Mouse (Mus musculus): Measurements from ENCODE around the gene Vmn1r46. TPM values are rescaled to one million over a fixed set of nuclear protein-coding genes. Genes with fewer than 3 reads are reported as not detected.
"Not testable (repeated sequence)": the region's sequence is repeated elsewhere in the genome, so short reads cannot be mapped to it uniquely, and the experiment has no call there.

The Vmn1r46 gene
- under 1 TPM in 2 of 3 experiments, not detected in 1; 0.03 to 0.07 TPM for polyA plus RNA-seq (2017; shearing (Covaris generic))

- ATAC-seq, result no peak
These were observed at the start of gene Vmn1r46 for GRCm38 (mm10) chr6:89969013-89969412. TSS of gene Vmn1r46 (plus strand) at chr6:89969313.

GRCm38 (mm10) chr6:89940498-89940897, 28.6 kb upstream of the Vmn1r46 start, which contains the start of gene Vmn1r45:
TSS of gene Vmn1r45 (minus strand) at chr6:89940598.
- ATAC-seq, result not testable (repeated sequence)

GRCm38 (mm10) chr6:89940926-89941325, 28.2 kb upstream of the Vmn1r46 start:
- no peak for ATAC-seq

- no peak for ATAC-seq
These were observed 15.6 kb upstream of the Vmn1r46 start for GRCm38 (mm10) chr6:89953556-89953955.

- ATAC-seq, result no peak
These were observed 2.8 kb upstream of the Vmn1r46 start for GRCm38 (mm10) chr6:89966341-89966740.

- no peak for ATAC-seq
These were observed 16.9 kb downstream of the Vmn1r46 start for GRCm38 (mm10) chr6:89985989-89986388.

GRCm38 (mm10) chr6:90015847-90016246, 46.7 kb downstream of the Vmn1r46 start, which contains the start of gene Vmn1r47:
TSS of gene Vmn1r47 (plus strand) at chr6:90016147.
- ATAC-seq, result not testable (repeated sequence)

Other genes starting within 250 kb of the Vmn1r46 start
- gene Vmn1r41, start 228.5 kb upstream of the Vmn1r46 start, polyA plus RNA-seq (2017; shearing (Covaris generic)), result not detected
- gene Vmn1r42, start 92.9 kb upstream of the Vmn1r46 start, polyA plus RNA-seq (2017; shearing (Covaris generic)), result not detected
- gene Vmn1r43, start 92.9 kb upstream of the Vmn1r46 start, polyA plus RNA-seq (2017; shearing (Covaris generic)), result not detected
- gene Vmn1r44, start 85.7 kb upstream of the Vmn1r46 start, polyA plus RNA-seq (2017; shearing (Covaris generic)), result not detected
- not detected for gene Vmn1r45, start 28.7 kb upstream of the Vmn1r46 start, polyA plus RNA-seq (2017; shearing (Covaris generic))
- not detected for gene Vmn1r47, start 46.8 kb downstream of the Vmn1r46 start, polyA plus RNA-seq (2017; shearing (Covaris generic))
- not detected for gene Vmn1r48, start 67.5 kb downstream of the Vmn1r46 start, polyA plus RNA-seq (2017; shearing (Covaris generic))
- under 1 TPM in 2 of 3 experiments, not detected in 1; 0.07 to 0.08 TPM for gene Vmn1r49, start 109.2 kb downstream of the Vmn1r46 start, polyA plus RNA-seq (2017; shearing (Covaris generic))
- not detected for gene Vmn1r50, start 132.1 kb downstream of the Vmn1r46 start, polyA plus RNA-seq (2017; shearing (Covaris generic))
- not detected for gene Vmn1r51, start 153.3 kb downstream of the Vmn1r46 start, polyA plus RNA-seq (2017; shearing (Covaris generic))
- gene Vmn1r52, start 205.5 kb downstream of the Vmn1r46 start, polyA plus RNA-seq (2017; shearing (Covaris generic)), result not detected
- not detected for gene V1ra8, start 233.5 kb downstream of the Vmn1r46 start, polyA plus RNA-seq (2017; shearing (Covaris generic))